Mouse (Mus musculus): ENCODE results near the gene Gpr171.
"Not testable (repeated sequence)": the region's sequence is repeated elsewhere in the genome, so short reads cannot be mapped to it uniquely, and the experiment has no call there.

Gpr171 gene

DNA sequence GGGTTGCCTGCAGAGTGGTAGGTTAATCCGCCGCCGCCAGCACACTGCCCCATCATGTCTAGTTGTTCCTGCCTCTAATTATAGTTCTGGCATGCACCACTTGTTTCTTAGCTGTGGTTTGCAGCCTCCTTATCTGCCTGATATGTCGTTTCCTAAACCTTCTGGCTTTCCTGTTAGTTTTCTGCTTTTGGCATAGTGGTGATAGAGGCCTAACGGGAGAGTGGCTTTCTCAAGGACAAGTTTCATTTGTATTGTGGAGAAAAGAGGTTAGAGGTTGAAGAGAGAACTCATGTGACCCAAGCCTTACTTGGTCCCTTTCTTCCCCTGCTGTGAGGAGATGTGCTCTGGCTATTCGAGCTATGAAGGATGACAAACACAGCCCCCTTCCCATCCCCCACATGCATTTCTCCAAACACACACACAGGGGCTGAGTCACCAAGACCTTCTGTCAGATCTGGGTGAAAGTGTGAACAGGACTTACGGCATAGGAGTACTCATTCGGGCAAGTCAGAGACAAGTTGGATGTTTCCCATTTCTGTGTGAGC, 12.4 kb upstream of the Gpr171 start:
- in situ Hi-C loops (cut with MboI), result no loop called here

DNA sequence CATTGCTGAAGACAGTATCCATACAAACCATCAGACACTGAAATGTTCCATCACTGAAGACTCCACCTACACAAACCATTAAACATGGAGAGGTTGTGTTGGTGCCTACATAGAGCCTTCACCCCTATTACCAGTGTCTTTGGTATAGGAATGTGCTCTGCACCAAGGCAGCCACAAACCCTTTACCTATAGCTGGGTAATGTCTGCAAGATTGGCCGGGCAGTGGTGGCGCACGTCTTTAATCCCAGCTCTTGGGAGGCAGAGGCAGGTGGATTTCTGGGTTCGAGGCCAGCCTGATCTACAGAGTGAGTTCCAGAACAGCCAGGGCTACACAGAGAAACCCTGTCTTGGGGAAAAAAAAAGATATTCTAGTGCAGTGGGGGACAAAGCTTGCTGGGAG, 11.7 kb upstream of the Gpr171 start:
- in situ Hi-C loops (cut with MboI), result not testable (repeated sequence)

DNA sequence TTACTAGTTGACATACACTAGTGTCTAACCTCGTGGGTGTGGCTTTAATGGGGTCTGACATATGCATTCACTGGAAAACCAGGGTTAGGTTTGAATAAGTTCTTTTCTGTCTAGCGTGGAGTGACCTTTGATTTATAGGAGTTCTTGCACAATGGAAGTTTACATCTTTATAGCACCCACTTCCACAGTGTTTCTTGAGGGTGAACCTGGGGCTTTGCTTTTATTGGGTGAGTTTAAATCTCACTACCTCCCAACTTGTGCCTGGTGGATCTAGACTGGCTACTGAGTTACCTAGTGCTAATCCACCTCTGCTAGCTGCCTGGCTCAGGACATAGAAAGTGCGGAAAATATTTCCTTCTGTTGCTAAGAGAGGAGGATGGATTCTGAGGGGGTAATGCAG, 10.3 kb upstream of the Gpr171 start:
- in situ Hi-C loops (cut with MboI), result no loop called here

DNA sequence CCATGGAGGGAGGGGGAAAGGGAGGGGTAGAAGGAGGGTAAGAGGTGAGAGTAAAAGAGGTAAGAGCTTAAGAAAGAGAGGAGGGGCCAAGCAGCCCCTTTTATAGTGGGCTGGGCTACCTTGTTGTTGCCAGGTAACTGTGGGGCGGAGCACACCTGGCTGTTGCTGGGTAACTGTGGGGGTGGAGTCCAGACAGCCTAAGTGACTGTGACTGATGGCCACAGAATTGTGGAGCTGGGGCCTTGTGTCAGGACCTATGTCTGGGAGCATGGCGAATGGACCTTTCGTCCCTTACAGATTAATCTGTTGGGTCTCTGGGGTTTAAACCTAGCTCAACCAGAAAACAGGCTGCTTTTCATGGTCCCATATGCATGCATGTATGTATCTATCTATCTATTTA, 8.2 kb upstream of the Gpr171 start:
- in situ Hi-C loops (cut with MboI), result not testable (repeated sequence)

- in situ Hi-C loops (cut with MboI), result no loop called here
Measured at GRCm38 (mm10) chr3:59107439-59107838, 5.8 kb upstream of the Gpr171 start.

GRCm38 (mm10) chr3:59104462-59104861, 2.8 kb upstream of the Gpr171 start:
- in situ Hi-C loops (cut with MboI), result no loop called here

- in situ Hi-C loops (cut with MboI), result no loop called here
Measured at GRCm38 (mm10) chr3:59102146-59102545, 525 bp upstream of the Gpr171 start.

DNA sequence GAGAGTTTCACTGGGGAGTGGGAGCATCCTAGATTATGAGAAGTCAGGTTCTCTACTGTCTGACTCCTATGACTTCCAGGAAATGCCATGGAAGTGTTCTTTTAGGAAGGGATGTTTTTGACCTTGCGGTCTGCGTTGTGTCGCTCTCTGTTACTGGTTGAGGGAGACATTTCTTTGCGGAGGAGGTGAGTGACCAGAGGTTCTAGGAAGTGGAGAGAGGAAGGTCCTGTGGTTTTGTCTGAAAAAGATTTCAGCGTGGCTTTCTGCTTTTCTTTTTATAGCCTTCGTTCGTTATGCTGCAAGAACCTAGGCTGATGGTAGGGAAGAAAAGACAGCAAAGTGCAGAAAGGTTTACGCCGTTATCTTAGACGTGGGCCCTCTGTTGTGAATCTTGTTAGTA, 3.1 kb downstream of the Gpr171 start:
- in situ Hi-C loops (cut with MboI), result no loop called here

DNA sequence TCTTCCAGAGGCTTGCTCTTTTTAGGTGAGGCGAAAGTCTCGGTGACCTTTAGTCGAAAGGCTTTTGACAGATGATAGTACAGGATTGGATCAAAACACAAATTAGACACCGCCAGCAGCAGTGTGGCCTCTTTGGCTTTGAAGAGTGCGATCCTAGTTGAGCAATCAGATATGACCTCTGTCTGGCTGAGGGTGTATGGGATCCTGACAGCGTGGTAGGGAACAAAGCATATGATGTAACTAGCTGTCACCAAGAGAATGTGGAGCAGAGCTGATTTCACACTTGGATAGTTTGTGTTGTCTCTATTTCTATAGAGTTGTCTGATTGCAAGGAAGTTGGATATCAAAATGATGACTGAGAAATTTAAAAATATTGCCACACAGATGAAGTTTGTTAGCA, 4.2 kb downstream of the Gpr171 start:
- in situ Hi-C loops (cut with MboI), result no loop called here

- in situ Hi-C loops (cut with MboI), result no loop called here
Measured at GRCm38 (mm10) chr3:59092702-59093101, 8.9 kb downstream of the Gpr171 start.

- in situ Hi-C loops (cut with MboI), result no loop called here
Measured at GRCm38 (mm10) chr3:59080919-59081318, 20.7 kb downstream of the Gpr171 start.

- in situ Hi-C loops (cut with MboI), result no loop called here
Measured at GRCm38 (mm10) chr3:59080293-59080916, 21.2 kb downstream of the Gpr171 start.

DNA sequence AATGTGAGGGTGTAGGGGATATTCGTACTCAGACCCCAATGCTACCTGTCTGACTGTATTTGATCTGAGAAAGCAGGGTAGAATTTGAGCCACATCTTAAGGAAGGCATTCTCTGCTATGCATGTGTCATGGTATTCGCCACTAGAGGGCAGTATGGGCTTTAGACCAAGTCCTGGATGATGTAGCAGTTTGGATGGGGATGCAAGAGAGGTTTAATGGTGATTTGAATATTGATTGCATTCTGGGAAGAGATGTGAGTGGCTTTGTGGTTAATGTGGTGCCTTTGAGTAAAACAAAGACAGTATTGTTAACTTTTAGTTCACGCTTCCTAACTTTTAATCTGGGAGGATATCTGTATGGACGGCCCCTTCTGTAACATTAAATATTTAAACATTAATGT, 22.3 kb downstream of the Gpr171 start:
- in situ Hi-C loops (cut with MboI), result no loop called here

DNA sequence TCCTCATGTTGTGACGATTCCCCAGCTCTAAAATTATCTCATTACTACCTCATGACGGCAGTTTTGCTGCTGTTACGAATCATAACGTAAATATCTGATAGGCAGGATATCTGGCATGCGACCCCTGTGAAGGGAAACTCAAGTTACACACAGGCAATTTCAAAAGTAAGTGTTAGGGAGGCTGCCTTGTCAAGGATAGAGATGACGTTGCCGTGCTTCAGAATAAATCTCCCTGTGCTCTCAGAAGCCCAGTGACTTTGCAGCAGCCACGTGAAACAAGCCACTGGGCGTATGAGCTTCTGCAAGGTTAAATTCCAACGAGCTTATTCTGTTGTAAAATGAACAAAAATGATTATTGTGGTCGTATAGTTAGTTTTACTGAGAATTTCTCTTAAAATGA, 23.0 kb downstream of the Gpr171 start:
- in situ Hi-C loops (cut with MboI), result no loop called here

DNA sequence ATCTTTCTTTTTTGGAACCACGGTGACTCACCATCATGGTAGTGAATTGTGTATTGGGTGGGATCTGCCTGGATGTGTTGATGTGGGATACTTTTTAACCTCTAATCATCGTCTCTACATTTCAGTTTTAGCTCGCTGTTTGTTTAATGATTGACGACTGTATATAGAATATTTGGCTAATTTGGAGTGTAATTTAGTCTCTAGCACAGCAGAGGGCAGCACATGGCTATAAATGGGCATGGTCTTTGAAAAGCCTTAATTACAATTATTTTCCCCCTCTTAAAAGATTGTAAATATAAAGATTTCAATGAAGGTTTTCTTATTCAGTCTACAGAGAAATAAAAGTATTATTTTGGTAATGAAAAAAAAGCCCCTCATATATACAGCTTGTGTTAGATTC, 24.3 kb downstream of the Gpr171 start:
- in situ Hi-C loops (cut with MboI), result no loop called here

DNA sequence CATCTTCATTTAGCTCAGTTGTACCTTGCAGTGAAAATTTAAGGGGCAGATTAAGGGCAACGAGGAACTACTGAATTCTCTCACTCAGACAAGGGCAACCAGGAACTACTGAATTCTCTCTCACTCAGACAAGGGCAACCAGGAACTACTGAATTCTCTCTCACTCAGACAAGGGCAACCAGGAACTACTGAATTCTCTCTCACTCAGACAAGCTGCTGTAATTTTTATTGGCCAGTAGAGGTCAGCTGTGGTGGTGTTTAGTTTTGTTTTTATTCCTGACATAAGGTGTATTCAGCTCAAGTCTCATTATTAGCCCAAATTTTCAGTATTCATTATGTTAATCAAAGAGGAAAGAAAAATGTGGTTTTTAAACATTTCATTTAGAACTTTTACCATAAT, 32.5 kb downstream of the Gpr171 start:
- in situ Hi-C loops (cut with MboI), result loop anchor here (25.0 kb wide), 1 partner anchor 557 kb away; no protein-coding TSS in a partner anchor

DNA sequence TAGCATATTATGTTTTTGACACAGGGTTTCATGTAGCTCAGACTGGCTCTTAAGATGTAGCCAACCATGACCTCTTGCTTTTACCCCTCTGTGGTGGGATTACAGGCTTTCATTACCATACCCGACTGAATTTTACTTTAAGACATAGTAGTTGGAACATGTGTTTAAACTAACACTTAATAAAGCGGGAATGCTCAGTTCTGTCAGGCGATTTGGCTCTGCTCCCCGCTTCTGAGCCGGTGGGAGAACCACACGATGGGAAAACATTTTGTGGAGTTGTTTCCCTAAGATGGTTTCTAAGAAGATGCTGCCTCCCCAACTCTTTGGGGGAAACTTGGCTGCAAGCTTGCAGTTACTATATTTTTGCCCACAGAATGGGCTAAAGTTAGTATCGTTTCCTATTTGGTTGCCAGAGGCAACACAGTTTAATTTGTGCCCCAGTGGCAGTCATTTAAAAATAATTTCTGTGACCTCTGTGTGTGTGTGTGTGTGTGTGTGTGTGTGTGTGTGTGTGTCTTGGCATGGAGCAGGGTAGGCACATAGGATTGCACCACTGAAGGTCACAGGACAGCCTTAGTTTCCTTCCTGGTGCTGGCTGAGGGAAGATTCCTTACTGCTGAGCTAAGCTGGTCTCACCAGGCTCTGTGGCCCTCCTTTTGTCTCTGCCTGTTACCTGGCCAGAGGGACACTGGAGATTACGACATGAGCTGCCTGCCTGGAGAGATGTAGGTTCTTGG, 34.9 kb downstream of the Gpr171 start:
- in situ Hi-C loops (cut with MboI), result loop anchor here (25.0 kb wide), 1 partner anchor 554 kb away; no protein-coding TSS in a partner anchor

DNA sequence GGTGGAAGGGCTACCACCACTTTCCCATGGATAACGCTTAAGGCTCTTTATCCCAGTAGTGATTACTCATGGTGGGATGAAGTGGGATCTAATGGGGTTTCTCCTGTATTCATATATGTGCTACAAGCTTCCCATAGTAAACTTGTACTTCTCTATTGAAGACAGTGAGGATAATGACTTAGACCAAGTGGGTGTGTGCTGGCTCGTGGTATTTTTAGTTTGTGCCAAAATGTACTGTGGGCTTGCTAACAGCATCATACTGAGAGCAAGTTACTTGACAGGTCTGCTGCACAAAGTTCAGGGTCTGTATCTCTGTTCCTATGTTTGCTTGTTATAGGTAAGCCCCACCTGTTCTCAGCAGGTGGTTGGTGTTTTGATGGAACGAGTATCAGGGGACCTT, 35.7 kb downstream of the Gpr171 start:
- in situ Hi-C loops (cut with MboI), result loop anchor here (25.0 kb wide), 1 partner anchor 554 kb away; no protein-coding TSS in a partner anchor

- in situ Hi-C loops (cut with MboI), result loop anchor here (25.0 kb wide), 1 partner anchor 551 kb away; no protein-coding TSS in a partner anchor
Measured at GRCm38 (mm10) chr3:59063431-59063830, 38.2 kb downstream of the Gpr171 start.

- in situ Hi-C loops (cut with MboI), result loop anchor here (25.0 kb wide), 1 partner anchor 550 kb away; no protein-coding TSS in a partner anchor
Measured at GRCm38 (mm10) chr3:59062141-59062540, 39.5 kb downstream of the Gpr171 start.

GRCm38 (mm10) chr3:59060131-59060530, 41.5 kb downstream of the Gpr171 start:
- in situ Hi-C loops (cut with MboI), result loop anchor here (25.0 kb wide), 1 partner anchor 548 kb away; no protein-coding TSS in a partner anchor

DNA sequence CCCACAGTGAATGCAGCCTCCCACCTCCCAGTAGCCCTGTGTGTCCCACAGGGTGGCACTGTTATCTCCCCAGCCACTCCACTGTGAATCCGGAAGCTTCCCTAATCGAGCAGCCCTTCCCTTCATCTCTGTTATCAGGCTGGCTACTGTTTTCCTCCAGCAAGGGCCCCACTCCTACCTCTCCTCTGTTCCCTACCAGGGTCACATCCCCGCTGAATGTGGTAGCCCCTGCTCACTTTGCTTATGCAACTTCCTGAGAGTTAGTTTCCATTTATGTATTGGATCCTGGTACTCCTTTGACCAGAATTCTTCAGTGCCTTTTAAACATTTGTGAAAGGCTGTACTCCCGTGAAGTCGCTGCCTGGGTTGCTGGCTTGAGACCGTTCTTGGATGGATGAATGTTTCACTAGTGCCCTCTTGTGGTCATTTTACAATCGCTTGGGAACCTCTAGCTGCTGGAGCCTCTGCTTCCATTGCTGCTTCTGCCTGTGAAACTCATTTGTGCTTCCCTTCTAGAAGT, 42.5 kb downstream of the Gpr171 start:
- in situ Hi-C loops (cut with MboI), result loop anchor here (10.0 to 25.0 kb wide), 2 partner anchors 74 to 547 kb away; no protein-coding TSS in a partner anchor

Measured in mature B cell (primary cell).